Mouse (Mus musculus) MEL (cell line): ENCODE results near the gene Lsamp.

Source experiments
- CTCF ChIP-seq, 3 experiments: IDR thresholded peaks in 2 of 3; conservative IDR thresholded peaks in 1 of 3; 2 replicates each; pipeline ENCODE4 v1.5.1; 2011 to 2012; ENCODE audit warnings: low read length in 3 of 3, low read depth in 2 of 3, mild to moderate bottlenecking in 2 of 3, improper control_type of control experiment in 1 of 3, inconsistent platforms in 1 of 3, mixed read lengths in 1 of 3, moderate library complexity in 1 of 3; ENCODE audit not compliant: control insufficient read depth in 1 of 3, insufficient read depth in 1 of 3, poor library complexity in 1 of 3, severe bottlenecking in 1 of 3
- SIN3A ChIP-seq: IDR thresholded peaks from 2 replicates; pipeline ENCODE4 v1.6.1; 2012; ENCODE audit warnings: low read length, improper control_type of control experiment, inconsistent platforms
- TBP ChIP-seq: IDR thresholded peaks from 2 replicates; pipeline ENCODE4 v1.8.0; 2011; ENCODE audit warnings: low read depth, low read length, improper control_type of control experiment

DNA sequence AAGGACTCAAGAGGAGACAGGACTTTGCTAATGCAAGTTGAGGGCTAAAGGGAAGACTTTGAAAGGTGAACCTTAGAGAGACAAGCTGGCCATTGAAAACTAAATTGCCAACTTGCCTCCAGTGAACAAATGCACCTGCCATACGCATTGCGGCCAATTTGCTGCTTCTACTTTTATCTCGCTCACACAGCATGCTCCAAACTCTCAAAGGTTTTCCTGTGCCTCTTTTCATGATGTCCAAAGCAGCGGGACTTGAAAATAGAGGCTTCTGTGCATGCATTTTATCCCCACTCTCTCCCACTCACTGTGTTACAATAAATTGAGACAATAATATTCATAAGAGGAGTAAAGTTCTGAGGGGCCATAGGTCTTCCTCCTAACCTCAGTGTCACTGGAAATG, 1945.4 kb downstream of the Lsamp start:
- TF ChIP-seq TBP, result no peak
- no peak for TF ChIP-seq CTCF (IDR thresholded peaks at IDR 0.05 in 2 of 3, conservative IDR thresholded peaks at IDR 0.05 in 1 of 3; ENCODE audit: control insufficient read depth in 1 of 3, insufficient read depth in 1 of 3, low read depth in 2 of 3, low read length in 3 of 3, poor library complexity in 1 of 3, severe bottlenecking in 1 of 3)
- TF ChIP-seq SIN3A, result no peak
